Mouse (Mus musculus) neural tube, embryonic 11.5 days (tissue): ENCODE results near the gene Slamf9. TPM values are rescaled to one million over a fixed set of nuclear protein-coding genes. Genes with fewer than 3 reads are reported as not detected.

ENCODE experiments used
- ATAC-seq: fragments of 200-750 bp; cut with Nextera tagmentation; 2 replicates; pipeline ENCODE4 v1.8.0; 2017; ENCODE audit warnings: moderate number of reproducible peaks, mild to moderate bottlenecking, moderate TSS enrichment, moderate library complexity; ENCODE audit not compliant: insufficient read depth, low FRiP score, low TSS enrichment
- DNase-seq: peaks from one replicate; pipeline ENCODE4 v3.0.0-alpha.2; 2015; ENCODE audit warnings: low spot score
- H3K27ac ChIP-seq: fragments of 300-500 bp; sonication (generic); 2 replicates; pipeline ENCODE4 v1.5.1; 2014; ENCODE audit warnings: low read depth, mild to moderate bottlenecking, low read length
- H3K27me3 ChIP-seq: fragments of 300-500 bp; sonication (generic); 2 replicates; pipeline ENCODE4 v1.6.1; 2014; ENCODE audit warnings: mild to moderate bottlenecking, low read length, mixed read lengths; ENCODE audit not compliant: control insufficient read depth, insufficient read depth
- H3K36me3 ChIP-seq: fragments of 300-500 bp; sonication (generic); 2 replicates; pipeline ENCODE4 v1.6.1; 2014; ENCODE audit warnings: mild to moderate bottlenecking, low read length, moderate library complexity, mixed read lengths; ENCODE audit not compliant: control insufficient read depth, insufficient read depth
- H3K4me1 ChIP-seq: fragments of 300-500 bp; sonication (generic); 2 replicates; pipeline ENCODE4 v1.6.1; 2014; ENCODE audit warnings: low read length, mixed read lengths; ENCODE audit not compliant: control insufficient read depth, insufficient read depth
- H3K4me2 ChIP-seq: fragments of 300-500 bp; sonication (generic); 2 replicates; pipeline ENCODE4 v1.6.1; 2014; ENCODE audit warnings: low read depth, mild to moderate bottlenecking, moderate library complexity
- H3K4me3 ChIP-seq: fragments of 300-500 bp; sonication (generic); 2 replicates; pipeline ENCODE4 v1.5.1; 2014; ENCODE audit warnings: low read depth, low read length
- H3K9ac ChIP-seq: fragments of 300-500 bp; sonication (generic); 2 replicates; pipeline ENCODE4 v1.6.1; 2014; ENCODE audit warnings: mild to moderate bottlenecking, low read length
- H3K9me3 ChIP-seq: fragments of 300-500 bp; sonication (generic); 2 replicates; pipeline ENCODE4 v1.6.1; 2016; ENCODE audit warnings: low read length; ENCODE audit not compliant: control insufficient read depth
- WGBS: fragments of 180-500 bp; shearing (Covaris S2); extraction: QIAGEN DNeasy Blood & Tissue Kit; methylation state at CpG from one replicate; pipeline ENCODE4 v1.1.7; 2014; 5-methylcytosine and 5-hydroxymethylcytosine counted together
- polyA plus RNA-seq: library from polyadenylated mRNA; unstranded; fragments of >200 nt; fragmentation: Nextera tagmentation; extraction: Ambion mirVana; gene quantifications from 2 replicates; pipeline ENCODE4 v1.2.1, GENCODE M21; 2014

Gene Slamf9
- polyA plus RNA-seq, 1 experiment from 2014 or later, result 0.17 TPM

GRCm38 (mm10) chr1:172482518-172483360, 7.6 kb downstream of the Slamf9 start:
- WGBS, result 1% methylated on average over 12 of the region's 12 CpGs
- DNase-seq, result no peak
- ATAC-seq, result peak; percentile 4; the same call in 1 of the 2 replicates

DNA sequence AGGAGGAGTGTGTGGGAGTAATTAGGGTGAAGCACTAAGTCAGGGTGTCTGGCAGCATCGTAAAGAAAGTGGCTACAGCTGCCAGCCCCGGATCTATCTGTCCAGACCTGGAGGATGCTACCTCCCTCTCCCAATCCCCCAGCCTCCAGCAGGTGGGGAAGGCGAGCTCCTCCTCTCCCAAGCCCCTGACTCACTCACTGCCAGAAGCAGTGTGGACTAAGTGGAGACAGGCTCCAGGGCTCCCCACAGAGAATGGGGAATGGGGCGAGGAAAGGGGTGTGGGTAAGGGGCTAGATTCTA, 8.2 kb downstream of the Slamf9 start:
- WGBS, result 7% methylated on average over 4 of the region's 4 CpGs
- Histone ChIP-seq H3K4me2 (peak overlapping the region; percentile 73), H3K4me3 (peak overlapping the region; percentile 74), H3K9me3 (no peaks in the 10 kb centered on the region), H3K27me3 (no peaks in the 10 kb centered on the region), H3K27ac (no peak overlapping the region), H3K36me3 (peaks cover 2% of the 10 kb centered on the region; the same call in 1 of the 2 replicates), H3K4me1 (peaks cover 41% of the 10 kb centered on the region), H3K9ac (peak overlapping the region; percentile 70)
- ATAC-seq (no peak), DNase-seq (peak; percentile 28)

More at GRCm38 (mm10) chr1:172482518-172483360, 7.6 kb downstream of the Slamf9 start:
- H3K9me3 ChIP-seq, result no peaks in the 10 kb centered on the region
- H3K36me3 ChIP-seq, result peaks cover under 1% of the 10 kb centered on the region; the same call in 1 of the 2 replicates
- 0 out of 2 replicates have a peak overlapping the region, but pooled peaks have one; percentile 3 for H3K27ac ChIP-seq
- H3K4me1 ChIP-seq, result peaks cover 41% of the 10 kb centered on the region
- peak overlapping the region; percentile 70 for H3K9ac ChIP-seq
- H3K4me3 ChIP-seq, result peak overlapping the region; percentile 74
- H3K27me3 ChIP-seq, result no peaks in the 10 kb centered on the region
- H3K4me2 ChIP-seq, result peak overlapping the region; percentile 73

DNA sequence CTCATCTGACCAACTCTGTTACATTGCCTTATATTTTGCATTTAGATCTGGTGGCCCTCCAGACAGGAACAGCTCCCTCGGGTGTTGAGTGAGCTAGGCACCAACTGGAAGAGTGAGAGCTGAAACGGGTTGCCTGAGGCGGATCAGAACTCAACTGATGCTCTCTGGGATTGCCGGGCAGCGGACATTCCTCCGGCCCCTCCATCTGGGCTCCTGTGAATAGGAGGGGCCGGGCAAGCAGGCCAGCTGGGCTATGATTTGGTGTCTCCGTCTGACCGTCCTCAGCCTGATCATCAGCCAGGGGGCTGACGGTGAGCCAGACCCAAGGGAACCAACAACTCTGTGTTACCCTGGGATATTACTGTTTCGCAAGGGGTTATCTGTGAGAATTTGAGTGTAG, 9.1 kb downstream of the Slamf9 start:
- H3K4me3 ChIP-seq, result peak overlapping the region; percentile 74
- peaks cover 41% of the 10 kb centered on the region for H3K4me1 ChIP-seq

DNA sequence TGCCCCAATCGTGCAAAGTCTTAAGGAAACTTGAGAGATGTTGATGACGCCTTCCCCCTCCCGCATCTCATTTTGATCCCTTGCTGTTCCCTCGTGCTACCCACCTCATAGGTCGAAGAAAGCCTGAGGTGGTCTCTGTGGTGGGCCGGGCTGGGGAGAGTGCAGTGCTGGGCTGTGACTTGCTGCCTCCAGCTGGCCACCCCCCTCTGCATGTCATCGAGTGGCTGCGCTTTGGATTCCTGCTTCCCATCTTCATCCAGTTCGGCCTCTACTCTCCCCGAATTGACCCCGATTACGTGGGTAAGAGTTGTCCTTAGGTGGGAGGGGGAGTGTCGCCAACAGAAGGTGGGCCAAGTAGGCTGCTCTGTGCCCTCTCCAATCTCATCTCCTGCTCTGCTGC, 9.5 kb downstream of the Slamf9 start:
- H3K4me3 ChIP-seq, result peak overlapping the region; percentile 74
- ATAC-seq (no peak), DNase-seq (no peak)
- peak overlapping the region; percentile 33 for H3K9ac ChIP-seq
- no peak overlapping the region; the same call in 1 of the 2 replicates for H3K27ac ChIP-seq
- peaks cover 44% of the 10 kb centered on the region for H3K4me1 ChIP-seq
- WGBS, result 46% methylated on average over 13 of the region's 13 CpGs
- H3K4me2 ChIP-seq, result peak overlapping the region; percentile 73
- H3K36me3 ChIP-seq, result peaks cover 2% of the 10 kb centered on the region; the same call in 1 of the 2 replicates
- no peaks in the 10 kb centered on the region for H3K27me3 ChIP-seq
- H3K9me3 ChIP-seq, result no peaks in the 10 kb centered on the region

More for the DNA sequence above, 9.1 kb downstream of the Slamf9 start:
- WGBS, result 24% methylated on average over 11 of the region's 11 CpGs
- ATAC-seq, result no peak
- Histone ChIP-seq H3K9me3 (no peaks in the 10 kb centered on the region), H3K36me3 (peaks cover 2% of the 10 kb centered on the region; the same call in 1 of the 2 replicates), H3K27me3 (no peaks in the 10 kb centered on the region), H3K9ac (peak overlapping the region; percentile 33), H3K27ac (peak overlapping the region; percentile 11; the same call in 1 of the 2 replicates), H3K4me2 (peak overlapping the region; percentile 73)
- no peak for DNase-seq

- peaks cover 2% of the 10 kb centered on the region; the same call in 1 of the 2 replicates for H3K36me3 ChIP-seq
- peaks cover 44% of the 10 kb centered on the region for H3K4me1 ChIP-seq
- H3K27me3 ChIP-seq, result no peaks in the 10 kb centered on the region
- ATAC-seq, result no peak
- WGBS, result 21% methylated on average over 6 of the region's 6 CpGs
- H3K9me3 ChIP-seq, result no peaks in the 10 kb centered on the region
- H3K27ac ChIP-seq, result peak overlapping the region; percentile 64
- H3K9ac ChIP-seq, result peak overlapping the region; percentile 35
- peak overlapping the region; percentile 73 for H3K4me2 ChIP-seq
- no peak for DNase-seq
- peak overlapping the region; percentile 22; the same call in 1 of the 2 replicates for H3K4me3 ChIP-seq
Measured at GRCm38 (mm10) chr1:172485821-172486220, 10.7 kb downstream of the Slamf9 start.

DNA sequence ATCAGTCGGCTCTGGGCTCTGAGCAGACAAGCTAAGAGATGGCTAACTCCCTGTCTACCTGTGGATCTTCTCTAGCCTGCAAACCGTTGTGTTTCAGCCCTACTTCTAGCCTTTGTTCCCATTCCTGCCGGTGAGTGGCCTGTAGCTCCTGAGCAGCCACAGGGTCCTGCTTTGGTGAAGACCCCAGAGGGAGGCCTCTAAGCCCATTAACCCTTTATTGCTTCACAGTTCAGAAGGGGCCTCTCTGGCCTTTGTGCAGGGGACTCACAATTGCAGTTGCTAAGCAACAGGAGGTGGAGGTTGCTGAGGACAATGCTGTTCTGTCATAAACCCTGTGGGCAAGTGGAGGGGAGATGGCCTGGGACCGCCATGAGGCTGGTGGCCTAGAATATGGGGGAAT, 11.1 kb downstream of the Slamf9 start:
- Histone ChIP-seq H3K9ac (peak overlapping the region; percentile 35), H3K4me3 (peak overlapping the region; percentile 22; the same call in 1 of the 2 replicates), H3K36me3 (peaks cover 2% of the 10 kb centered on the region; the same call in 1 of the 2 replicates), H3K27me3 (no peaks in the 10 kb centered on the region), H3K4me1 (peaks cover 44% of the 10 kb centered on the region), H3K9me3 (no peaks in the 10 kb centered on the region), H3K4me2 (peak overlapping the region; percentile 73), H3K27ac (peak overlapping the region; percentile 64)
- ATAC-seq (peak; percentile 4; the same call in 1 of the 2 replicates), DNase-seq (peak; percentile 48)
- WGBS, result 13% methylated on average over 4 of the region's 4 CpGs

DNA sequence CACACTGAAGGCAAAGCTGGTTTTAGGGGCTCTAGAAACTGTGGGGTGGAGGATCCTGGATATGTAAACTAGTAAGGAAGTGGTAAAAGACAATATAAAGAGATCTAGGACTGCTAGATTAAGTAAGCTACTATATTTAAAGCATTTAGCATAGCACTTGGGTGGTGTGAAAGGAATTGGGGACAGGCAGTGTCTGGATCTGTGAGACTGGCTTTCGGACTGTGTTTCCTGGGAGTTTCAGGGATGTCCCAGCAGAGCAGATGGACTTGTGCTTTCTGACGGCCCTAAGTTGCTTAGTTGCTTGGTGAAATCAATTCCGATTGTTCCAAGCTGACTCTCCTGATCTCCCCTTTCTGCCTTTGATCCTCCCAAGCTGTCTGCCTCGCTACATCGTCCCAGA, 11.5 kb downstream of the Slamf9 start:
- Histone ChIP-seq H3K27ac (peak overlapping the region; percentile 64), H3K27me3 (no peaks in the 10 kb centered on the region), H3K4me3 (peak overlapping the region; percentile 22; the same call in 1 of the 2 replicates), H3K9me3 (no peaks in the 10 kb centered on the region), H3K36me3 (peaks cover 2% of the 10 kb centered on the region; the same call in 1 of the 2 replicates), H3K9ac (peak overlapping the region; percentile 35), H3K4me1 (peaks cover 44% of the 10 kb centered on the region), H3K4me2 (peak overlapping the region; percentile 73)
- DNase-seq, result no peak
- no peak for ATAC-seq
- 35% methylated on average over 5 of the region's 5 CpGs for WGBS

GRCm38 (mm10) chr1:172487859-172488258, 12.7 kb downstream of the Slamf9 start:
- no peak for DNase-seq
- 84% methylated on average over 4 of the region's 4 CpGs for WGBS
- H3K27me3 ChIP-seq, result no peaks in the 10 kb centered on the region
- H3K4me3 ChIP-seq, result no peak overlapping the region
- H3K27ac ChIP-seq, result no peak overlapping the region
- H3K9ac ChIP-seq, result no peak overlapping the region
- ATAC-seq, result no peak
- peaks cover 4% of the 10 kb centered on the region; the same call in 1 of the 2 replicates for H3K36me3 ChIP-seq
- no peak overlapping the region for H3K4me2 ChIP-seq
- H3K4me1 ChIP-seq, result peaks cover 44% of the 10 kb centered on the region
- no peaks in the 10 kb centered on the region for H3K9me3 ChIP-seq
